Mouse (Mus musculus) frontal cortex, adult 2 months (tissue): ENCODE measurements at regions not wholly inside any gene's neighbourhood (a gene's known extent, or its start where the extent isn't known, plus 50 kb on each side); places are given as distances from the start of the nearest gene placed in this dataset.

Source experiments
- DNase-seq, 2 experiments: peaks; one replicate each; pipeline ENCODE4 v3.0.0; 2022; ENCODE audit warnings: low spot score in 1 of 2; ENCODE audit errors: extremely low spot score in 1 of 2

GRCm38 (mm10) chr7:145106494-145106849 lies 101.4 kb downstream of the 1810010D01Rik start:
- DNase-seq: peak; percentile 44 to 75

DNA sequence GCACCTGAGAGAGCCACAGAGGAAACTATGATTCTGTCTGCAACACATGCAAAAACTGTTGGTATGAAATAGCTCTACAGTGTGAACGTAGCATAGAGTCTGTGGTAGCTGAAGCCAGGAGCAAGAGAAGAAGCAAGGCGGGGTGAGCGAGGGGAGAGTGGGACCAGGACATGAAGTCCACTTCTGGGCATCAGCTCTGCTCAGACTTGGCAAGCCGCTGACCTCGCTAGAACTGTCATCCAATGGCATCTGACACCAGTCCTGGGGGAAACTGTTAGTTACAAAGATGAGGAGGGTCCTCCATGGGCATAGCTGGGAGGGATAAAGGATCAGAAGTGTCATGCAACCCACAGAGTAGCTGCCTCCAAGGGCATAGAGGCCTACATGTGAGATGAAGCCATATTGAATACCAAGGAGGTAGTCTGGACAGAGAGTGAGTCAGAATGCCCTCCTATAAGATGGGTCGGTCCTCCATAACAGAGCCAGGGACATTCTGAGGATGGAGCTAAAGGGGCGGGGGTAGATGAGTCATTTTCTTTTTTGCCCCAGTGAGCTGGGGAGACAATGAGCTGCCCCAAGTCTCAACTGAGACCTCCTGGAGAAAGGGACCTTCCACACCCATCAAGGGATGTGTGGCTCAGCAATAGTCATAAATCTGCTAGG lies 102.0 kb downstream of the 1810010D01Rik start:
- DNase-seq: no peak

DNA sequence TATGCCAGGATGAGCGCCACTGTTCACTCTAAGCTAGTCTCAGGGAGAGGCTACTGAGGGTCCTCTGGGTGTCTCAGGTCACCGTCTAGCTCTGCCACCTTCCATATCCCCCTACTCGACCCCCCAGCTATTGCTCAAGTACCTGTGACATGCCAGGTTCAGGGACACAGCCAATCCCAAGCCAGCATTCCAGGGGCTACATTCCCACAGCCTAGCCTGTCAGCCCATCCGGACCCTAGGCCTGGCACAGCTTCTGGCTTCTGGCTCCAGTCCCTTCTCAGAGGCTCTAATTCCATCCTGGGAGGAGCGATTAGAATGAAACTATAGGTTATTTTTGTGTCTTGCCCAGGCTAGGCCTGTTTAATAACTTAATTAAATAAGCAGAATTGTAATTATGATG lies 105.2 kb downstream of the 1810010D01Rik start:
- no peak for DNase-seq

GRCm38 (mm10) chr7:145102216-145102615 lies 105.7 kb downstream of the 1810010D01Rik start:
- peak; percentile 10 to 32 for DNase-seq

DNA sequence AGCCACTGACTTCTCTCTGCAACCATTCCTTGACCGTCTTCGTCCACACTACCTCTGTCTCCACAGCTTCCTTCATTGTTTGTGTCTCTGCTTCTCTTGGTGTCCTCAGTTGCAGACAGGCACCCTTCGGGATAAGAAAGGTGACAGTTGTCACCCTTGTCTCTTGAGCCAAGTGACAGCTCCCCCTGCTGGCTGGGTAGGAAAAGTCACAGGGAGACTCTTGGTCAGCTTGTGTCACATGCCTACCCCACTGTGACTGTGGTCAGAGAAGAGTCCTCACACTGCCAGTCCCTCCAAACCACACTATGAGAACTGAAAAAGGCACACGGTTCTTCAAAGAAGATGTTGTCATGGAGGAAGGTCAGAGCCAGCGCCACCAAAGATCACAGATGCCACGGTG lies 109.6 kb downstream of the 1810010D01Rik start:
- no peak for DNase-seq

GRCm38 (mm10) chr7:145094134-145094526 lies 113.8 kb downstream of the 1810010D01Rik start:
- no peak for DNase-seq

GRCm38 (mm10) chr7:145093417-145094133 lies 114.3 kb downstream of the 1810010D01Rik start:
- peak; percentile 13 to 31 for DNase-seq

GRCm38 (mm10) chr7:145092392-145093176 lies 115.3 kb downstream of the 1810010D01Rik start:
- no peak for DNase-seq

- no peak for DNase-seq
Observed at GRCm38 (mm10) chr7:145090849-145091248, 117.1 kb downstream of the 1810010D01Rik start.

DNA sequence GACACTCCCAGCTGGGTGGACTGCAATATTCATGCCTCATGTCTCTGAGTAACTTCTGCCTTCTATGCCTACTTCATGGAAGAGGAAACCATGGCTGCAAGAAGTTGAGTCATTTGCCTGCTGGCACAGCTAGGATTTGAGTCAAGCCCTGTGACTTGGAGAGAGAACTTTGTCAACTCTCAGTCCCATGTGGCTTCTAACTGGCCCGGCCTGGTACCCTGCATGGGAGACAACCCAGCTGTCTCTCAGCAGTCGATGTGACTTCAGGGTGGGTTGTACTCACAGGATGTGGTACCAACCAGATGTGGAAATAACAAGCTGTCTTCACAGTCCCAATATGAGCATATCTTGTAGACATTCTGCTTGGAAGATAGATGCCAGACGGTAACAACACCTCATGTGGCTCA lies 118.6 kb downstream of the 1810010D01Rik start:
- no peak for DNase-seq

DNA sequence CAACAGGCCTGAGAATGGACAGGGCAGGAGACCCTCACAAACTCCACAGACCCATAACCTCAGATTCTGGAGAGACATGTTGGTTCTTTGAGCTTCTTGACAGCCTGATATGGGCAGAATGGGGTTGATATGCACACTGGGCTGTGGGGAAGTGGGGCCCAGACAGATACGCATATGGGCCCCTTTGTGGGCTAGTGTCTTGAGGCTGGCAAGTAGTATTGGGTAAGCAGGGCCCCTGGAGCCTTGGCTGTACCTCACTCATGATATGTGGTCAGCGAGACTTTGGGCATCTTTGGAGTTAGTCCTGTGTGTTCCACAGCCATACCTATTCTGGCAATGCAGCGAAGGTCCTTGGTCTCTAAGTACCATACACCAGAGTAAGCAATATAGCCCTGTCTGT lies 119.3 kb downstream of the 1810010D01Rik start:
- DNase-seq: no peak

GRCm38 (mm10) chr7:145087790-145088189 lies 120.1 kb downstream of the 1810010D01Rik start:
- no peak for DNase-seq

- no peak for DNase-seq
Observed at GRCm38 (mm10) chr7:145082917-145083752, 124.8 kb downstream of the 1810010D01Rik start.

DNA sequence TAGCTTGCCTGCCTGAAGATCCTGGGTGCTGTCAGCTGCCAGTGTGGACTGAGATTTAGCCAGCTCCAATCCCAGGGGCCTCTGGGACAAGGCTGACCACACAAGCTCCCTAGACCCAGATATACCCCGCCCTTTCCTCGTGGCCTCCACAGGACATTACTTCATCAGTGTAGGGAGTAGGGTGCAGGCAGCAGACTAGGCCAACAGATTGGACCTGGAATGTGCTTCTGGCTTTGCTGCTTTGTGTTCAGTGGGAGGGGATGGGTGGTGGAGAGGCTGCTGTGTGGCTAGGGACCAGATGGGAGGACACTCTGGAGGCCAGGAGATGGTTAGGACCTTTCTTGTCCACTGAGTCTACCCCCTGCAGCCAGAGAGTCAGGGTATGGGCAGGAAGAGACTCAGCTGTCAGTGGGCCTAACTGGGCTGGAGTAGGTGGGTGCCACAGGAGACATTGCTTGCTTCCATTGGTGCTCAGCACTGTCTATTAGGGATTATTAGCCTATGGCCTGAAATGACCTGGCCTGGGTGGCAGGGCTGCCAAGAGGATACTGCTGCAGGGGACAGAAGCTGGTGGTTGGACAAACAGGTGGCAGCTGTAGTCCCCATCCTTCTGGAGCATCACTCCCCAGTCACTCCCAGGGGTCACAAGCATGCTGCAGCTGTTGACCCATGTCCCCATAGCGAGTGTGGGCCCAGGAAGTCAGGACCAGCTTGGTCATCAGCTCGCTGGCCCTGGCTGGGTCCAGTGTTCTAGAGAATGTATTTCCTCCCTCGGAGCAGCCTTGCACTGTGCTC lies 132.5 kb upstream of the Ccnd1 start:
- no peak for DNase-seq

DNA sequence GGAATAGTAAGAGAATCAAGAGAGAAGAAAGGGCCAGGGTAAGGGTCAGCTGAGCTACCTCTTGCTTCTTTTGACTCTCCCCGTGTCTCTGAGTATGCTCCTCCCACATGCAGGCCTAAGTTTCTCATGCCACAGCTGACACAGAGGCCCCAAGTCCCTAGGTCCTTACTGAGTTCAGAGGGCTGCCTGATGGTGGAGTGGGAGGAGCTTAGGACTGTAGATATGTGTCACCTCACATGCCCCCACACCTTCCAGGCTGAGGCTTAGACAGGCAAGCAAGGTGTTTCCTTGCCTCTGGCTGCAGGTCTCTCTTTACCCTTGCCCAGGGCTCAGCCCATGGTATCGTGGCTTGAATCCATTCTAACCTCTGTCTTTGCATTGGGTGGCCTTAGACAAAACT lies 131.8 kb upstream of the Ccnd1 start:
- DNase-seq: no peak

- DNase-seq: no peak
Observed at GRCm38 (mm10) chr7:145067366-145067765, 127.6 kb upstream of the Ccnd1 start.

- no peak for DNase-seq
Observed at GRCm38 (mm10) chr7:145056320-145056719, 116.6 kb upstream of the Ccnd1 start.

- DNase-seq: no peak
Observed at GRCm38 (mm10) chr7:145051616-145052015, 111.9 kb upstream of the Ccnd1 start.

GRCm38 (mm10) chr7:145050729-145051128 lies 111.0 kb upstream of the Ccnd1 start:
- DNase-seq: no peak

- no peak for DNase-seq
Observed at GRCm38 (mm10) chr7:145048481-145048877, 108.8 kb upstream of the Ccnd1 start.
